Mouse (Mus musculus) hindbrain, embryonic 10.5 days (tissue): Measurements from ENCODE around the gene Nop9. TPM values are rescaled to one million over a fixed set of nuclear protein-coding genes. Genes with fewer than 3 reads are reported as not detected.

Experiments
- DNase-seq: peaks from one replicate; pipeline ENCODE4 v3.0.0-alpha.2; 2017; ENCODE audit warnings: low spot score
- H3K27ac ChIP-seq: fragments of 300-500 bp; sonication (generic); 2 replicates; pipeline ENCODE4 v1.5.1; 2016; ENCODE audit warnings: mild to moderate bottlenecking, moderate library complexity
- H3K27me3 ChIP-seq: fragments of 300-500 bp; sonication (generic); 2 replicates; pipeline ENCODE4 v1.6.1; 2016; ENCODE audit warnings: mild to moderate bottlenecking; ENCODE audit not compliant: poor library complexity, insufficient read depth, severe bottlenecking
- H3K36me3 ChIP-seq: fragments of 300-500 bp; sonication (generic); 2 replicates; pipeline ENCODE4 v1.6.1; 2016; ENCODE audit warnings: mild to moderate bottlenecking, moderate library complexity
- H3K4me1 ChIP-seq: fragments of 300-500 bp; sonication (generic); replicated peaks from 2 replicates; pipeline ENCODE4 v1.6.1; 2016; ENCODE audit warnings: mild to moderate bottlenecking
- H3K4me3 ChIP-seq: fragments of 300-500 bp; sonication (generic); 2 replicates; pipeline ENCODE4 v1.5.1; 2016; ENCODE audit warnings: mild to moderate bottlenecking, moderate library complexity
- H3K9me3 ChIP-seq: fragments of 300-500 bp; sonication (generic); 2 replicates; pipeline ENCODE4 v1.6.1; 2016; ENCODE audit warnings: mild to moderate bottlenecking, moderate library complexity
- WGBS: fragments of 180-500 bp; shearing (Covaris S2); methylation state at CpG from one replicate; pipeline ENCODE4 v1.1.7; 2016; 5-methylcytosine and 5-hydroxymethylcytosine counted together
- polyA plus RNA-seq: library from polyadenylated mRNA; unstranded; fragments of >200 nt; fragmentation: Nextera tagmentation; extraction: Ambion mirVana; gene quantifications from 2 replicates; pipeline ENCODE4 v1.2.1, GENCODE M21; 2016

The Nop9 gene
- polyA plus RNA-seq, result 53.3 and 56.5 TPM in 2 replicates

GRCm38 (mm10) chr14:55745180-55745860, at the start of gene Nop9, which contains the start of gene Dhrs1:
TSS of gene Nop9 (plus strand) at chr14:55745693.
TSS of gene Dhrs1 (minus strand) at chr14:55745690.
- Histone ChIP-seq H3K9me3 (no peaks in the 10 kb centered on the region), H3K27ac (peak within 1 kb of the TSS; percentile 86), H3K4me3 (peak within 1 kb of the TSS; percentile 92), H3K4me1 (peaks cover 34% of the 10 kb centered on the region), H3K36me3 (peaks cover 45% of the 10 kb centered on the region), H3K27me3 (no peaks in the 10 kb centered on the region)
- WGBS, result 2% methylated on average over 48 of the region's 48 CpGs
- DNase-seq, result peak; percentile 93

- Histone ChIP-seq H3K9me3 (peaks cover 8% of the 10 kb centered on the region; the same call in 1 of the 2 replicates), H3K27ac (no peak overlapping the region), H3K36me3 (no peaks in the 10 kb centered on the region), H3K4me3 (no peak overlapping the region), H3K4me1 (0 out of 2 replicates have a peak, but pooled peaks cover 2% of the 10 kb centered on the region), H3K27me3 (no peaks in the 10 kb centered on the region)
- 89% methylated on average over 4 of the region's 4 CpGs for WGBS
- DNase-seq, result no peak
Measured at GRCm38 (mm10) chr14:55697226-55697625, 48.3 kb upstream of the Nop9 start.

GRCm38 (mm10) chr14:55701131-55701530, 44.4 kb upstream of the Nop9 start:
- 64% methylated on average over 9 of the region's 9 CpGs for WGBS
- no peak overlapping the region for H3K4me3 ChIP-seq
- 0 out of 2 replicates have a peak, but pooled peaks cover 2% of the 10 kb centered on the region for H3K4me1 ChIP-seq
- H3K27ac ChIP-seq, result no peak overlapping the region
- H3K27me3 ChIP-seq, result no peaks in the 10 kb centered on the region
- no peak for DNase-seq
- H3K36me3 ChIP-seq, result no peaks in the 10 kb centered on the region
- no peaks in the 10 kb centered on the region for H3K9me3 ChIP-seq

GRCm38 (mm10) chr14:55702761-55703160, 42.7 kb upstream of the Nop9 start:
- 0 out of 2 replicates have a peak, but pooled peaks cover 2% of the 10 kb centered on the region for H3K4me1 ChIP-seq
- no peaks in the 10 kb centered on the region for H3K9me3 ChIP-seq
- 69% methylated on average over 6 of the region's 6 CpGs for WGBS
- H3K4me3 ChIP-seq, result no peak overlapping the region
- no peak overlapping the region for H3K27ac ChIP-seq
- no peaks in the 10 kb centered on the region for H3K27me3 ChIP-seq
- no peak for DNase-seq
- H3K36me3 ChIP-seq, result no peaks in the 10 kb centered on the region

- H3K9me3 ChIP-seq, result no peaks in the 10 kb centered on the region
- H3K36me3 ChIP-seq, result no peaks in the 10 kb centered on the region
- H3K4me1 ChIP-seq, result 0 out of 2 replicates have a peak, but pooled peaks cover under 1% of the 10 kb centered on the region
- DNase-seq, result no peak
- 0 out of 2 replicates have a peak, but pooled peaks cover 3% of the 10 kb centered on the region for H3K27me3 ChIP-seq
- no peak overlapping the region for H3K27ac ChIP-seq
- WGBS, result 92% methylated on average over 8 of the region's 8 CpGs
- H3K4me3 ChIP-seq, result no peak overlapping the region
Measured at GRCm38 (mm10) chr14:55706051-55706600, 39.4 kb upstream of the Nop9 start.

- no peak for DNase-seq
- WGBS, result 77% methylated on average over 5 of the region's 5 CpGs
Measured at GRCm38 (mm10) chr14:55707397-55707796, 38.1 kb upstream of the Nop9 start.

GRCm38 (mm10) chr14:55709509-55709908, 36.0 kb upstream of the Nop9 start:
- H3K36me3 ChIP-seq, result no peaks in the 10 kb centered on the region
- 86% methylated on average over 4 of the region's 4 CpGs for WGBS
- no peak overlapping the region for H3K4me3 ChIP-seq
- no peaks in the 10 kb centered on the region for H3K9me3 ChIP-seq
- no peak overlapping the region for H3K27ac ChIP-seq
- peaks cover 13% of the 10 kb centered on the region for H3K4me1 ChIP-seq
- H3K27me3 ChIP-seq, result peaks cover 33% of the 10 kb centered on the region
- no peak for DNase-seq

More at GRCm38 (mm10) chr14:55707397-55707796, 38.1 kb upstream of the Nop9 start:
- Histone ChIP-seq H3K27me3 (peaks cover 14% of the 10 kb centered on the region), H3K36me3 (no peaks in the 10 kb centered on the region), H3K4me3 (no peak overlapping the region), H3K4me1 (no peaks in the 10 kb centered on the region), H3K9me3 (no peaks in the 10 kb centered on the region), H3K27ac (no peak overlapping the region)

- 80% methylated on average over 7 of the region's 7 CpGs for WGBS
Measured at GRCm38 (mm10) chr14:55711786-55712185, 33.7 kb upstream of the Nop9 start.

GRCm38 (mm10) chr14:55713007-55713728, 32.3 kb upstream of the Nop9 start:
- WGBS, result 16% methylated on average over 25 of the region's 25 CpGs
- Histone ChIP-seq H3K4me3 (peak overlapping the region; percentile 37), H3K4me1 (peaks cover 13% of the 10 kb centered on the region), H3K27me3 (peaks cover 33% of the 10 kb centered on the region), H3K36me3 (peaks cover 22% of the 10 kb centered on the region), H3K9me3 (no peaks in the 10 kb centered on the region), H3K27ac (peak overlapping the region; percentile 29; the same call in 1 of the 2 replicates)
- no peak for DNase-seq

More at GRCm38 (mm10) chr14:55711786-55712185, 33.7 kb upstream of the Nop9 start:
- peaks cover 13% of the 10 kb centered on the region for H3K4me1 ChIP-seq
- no peak overlapping the region for H3K4me3 ChIP-seq
- peaks cover 33% of the 10 kb centered on the region for H3K27me3 ChIP-seq
- no peaks in the 10 kb centered on the region for H3K9me3 ChIP-seq
- no peak overlapping the region for H3K27ac ChIP-seq
- DNase-seq, result no peak
- peaks cover 9% of the 10 kb centered on the region for H3K36me3 ChIP-seq

GRCm38 (mm10) chr14:55713729-55714122, 31.8 kb upstream of the Nop9 start, which contains the start of gene Tgm1:
TSS of gene Tgm1 (minus strand) at chr14:55713926.
- 31% methylated on average over 4 of the region's 4 CpGs for WGBS
- H3K4me3 ChIP-seq, result peak within 1 kb of the TSS; percentile 37
- peaks cover 28% of the 10 kb centered on the region for H3K36me3 ChIP-seq
- H3K27me3 ChIP-seq, result peaks cover 33% of the 10 kb centered on the region
- no peaks in the 10 kb centered on the region for H3K9me3 ChIP-seq
- no peak for DNase-seq
- peak within 1 kb of the TSS; percentile 29; the same call in 1 of the 2 replicates for H3K27ac ChIP-seq
- peaks cover 13% of the 10 kb centered on the region for H3K4me1 ChIP-seq

- H3K4me1 ChIP-seq, result peaks cover 13% of the 10 kb centered on the region
- no peak for DNase-seq
- H3K36me3 ChIP-seq, result peaks cover 39% of the 10 kb centered on the region
- 37% methylated on average over 6 of the region's 6 CpGs for WGBS
- H3K27me3 ChIP-seq, result peaks cover 33% of the 10 kb centered on the region
- H3K4me3 ChIP-seq, result no peak overlapping the region
- H3K27ac ChIP-seq, result no peak overlapping the region
- no peaks in the 10 kb centered on the region for H3K9me3 ChIP-seq
Measured at GRCm38 (mm10) chr14:55714893-55715292, 30.6 kb upstream of the Nop9 start.

- 91% methylated on average over 6 of the region's 6 CpGs for WGBS
- Histone ChIP-seq H3K27ac (no peak overlapping the region), H3K4me3 (no peak overlapping the region), H3K9me3 (no peaks in the 10 kb centered on the region), H3K36me3 (peaks cover 45% of the 10 kb centered on the region), H3K4me1 (peaks cover 17% of the 10 kb centered on the region), H3K27me3 (peaks cover 30% of the 10 kb centered on the region)
- DNase-seq, result no peak
Measured at GRCm38 (mm10) chr14:55716271-55716670, 29.2 kb upstream of the Nop9 start.
